Mouse (Mus musculus): Measurements from ENCODE around the gene Kcnk1. TPM values are rescaled to one million over a fixed set of nuclear protein-coding genes. Genes with fewer than 3 reads are reported as not detected.

Kcnk1 gene
- polyA plus RNA-seq, 1 experiment from 2014 or later: 66.5 TPM

GRCm38 (mm10) chr8:125971336-125971735, 23.6 kb upstream of the Kcnk1 start:
- no peak overlapping the region for H3K9ac ChIP-seq (ENCODE audit: low read depth, low read length)
- H3K4me2 ChIP-seq (ENCODE audit: low read length): no peak overlapping the region
- WGBS: 23% methylated on average over 3 of the region's 3 CpGs
- H3K4me3 ChIP-seq (replicated peaks; ENCODE audit: low read depth, low read length): no peak overlapping the region
- DNase-seq (ENCODE audit: low spot score) (peak; percentile 64), ATAC-seq (replicated peaks; ENCODE audit: low FRiP score, low read depth) (no peak)
- H3K9me3 ChIP-seq (replicated peaks; ENCODE audit: low read length): no peaks in the 10 kb centered on the region
- no peaks in the 10 kb centered on the region for H3K27me3 ChIP-seq (ENCODE audit: insufficient read depth, low read length)
- no peak for TF ChIP-seq CTCF (IDR thresholded peaks at IDR 0.05; ENCODE audit: low read depth)
- H3K36me3 ChIP-seq (ENCODE audit: insufficient read depth, low read length): no peaks in the 10 kb centered on the region
- H3K4me1 ChIP-seq (replicated peaks; ENCODE audit: insufficient read depth, low read length): no peaks in the 10 kb centered on the region
- no peak overlapping the region for H3K27ac ChIP-seq

- DNase-seq (ENCODE audit: low spot score): no peak
- no peak for ATAC-seq (replicated peaks; ENCODE audit: low FRiP score, low read depth)
- Histone ChIP-seq H3K4me2 (ENCODE audit: low read length) (no peak overlapping the region), H3K4me1 (replicated peaks; ENCODE audit: insufficient read depth, low read length) (no peaks in the 10 kb centered on the region), H3K9me3 (replicated peaks; ENCODE audit: low read length) (no peaks in the 10 kb centered on the region), H3K27me3 (ENCODE audit: insufficient read depth, low read length) (no peaks in the 10 kb centered on the region), H3K4me3 (replicated peaks; ENCODE audit: low read depth, low read length) (no peak overlapping the region), H3K27ac (no peak overlapping the region), H3K9ac (ENCODE audit: low read depth, low read length) (no peak overlapping the region), H3K36me3 (ENCODE audit: insufficient read depth, low read length) (no peaks in the 10 kb centered on the region)
- 76% methylated on average over 4 of the region's 4 CpGs for whole genome bisulfite sequencing
- no peak for TF ChIP-seq CTCF (IDR thresholded peaks at IDR 0.05; ENCODE audit: low read depth)
These were observed 19.0 kb upstream of the Kcnk1 start for GRCm38 (mm10) chr8:125975981-125976380.

GRCm38 (mm10) chr8:125980826-125981225, 14.1 kb upstream of the Kcnk1 start:
- no peaks in the 10 kb centered on the region for H3K9me3 ChIP-seq (replicated peaks; ENCODE audit: low read length)
- no peaks in the 10 kb centered on the region for H3K27me3 ChIP-seq (ENCODE audit: insufficient read depth, low read length)
- 27% methylated on average over 6 of the region's 6 CpGs for WGBS
- H3K4me1 ChIP-seq (replicated peaks; ENCODE audit: insufficient read depth, low read length): no peaks in the 10 kb centered on the region
- no peak for TF ChIP-seq CTCF (IDR thresholded peaks at IDR 0.05; ENCODE audit: low read depth)
- H3K9ac ChIP-seq (ENCODE audit: low read depth, low read length): no peak overlapping the region
- no peak overlapping the region for H3K27ac ChIP-seq
- H3K4me2 ChIP-seq (ENCODE audit: low read length): no peak overlapping the region
- H3K4me3 ChIP-seq (replicated peaks; ENCODE audit: low read depth, low read length): no peak overlapping the region
- no peaks in the 10 kb centered on the region for H3K36me3 ChIP-seq (ENCODE audit: insufficient read depth, low read length)
- DNase-seq (ENCODE audit: low spot score): peak; percentile 22
- ATAC-seq (replicated peaks; ENCODE audit: low FRiP score, low read depth): no peak

- no peak overlapping the region for H3K9ac ChIP-seq (ENCODE audit: low read depth, low read length)
- no peaks in the 10 kb centered on the region for H3K4me1 ChIP-seq (replicated peaks; ENCODE audit: insufficient read depth, low read length)
- H3K36me3 ChIP-seq (ENCODE audit: insufficient read depth, low read length): no peaks in the 10 kb centered on the region
- no peak for TF ChIP-seq CTCF (IDR thresholded peaks at IDR 0.05; ENCODE audit: low read depth)
- 65% methylated on average over 3 of the region's 3 CpGs for WGBS
- no peak overlapping the region for H3K4me2 ChIP-seq (ENCODE audit: low read length)
- H3K9me3 ChIP-seq (replicated peaks; ENCODE audit: low read length): no peaks in the 10 kb centered on the region
- DNase-seq (ENCODE audit: low spot score) (no peak), ATAC-seq (replicated peaks; ENCODE audit: low FRiP score, low read depth) (no peak)
- H3K27me3 ChIP-seq (ENCODE audit: insufficient read depth, low read length): no peaks in the 10 kb centered on the region
- no peak overlapping the region for H3K4me3 ChIP-seq (replicated peaks; ENCODE audit: low read depth, low read length)
- H3K27ac ChIP-seq: no peak overlapping the region
These were observed 11.5 kb upstream of the Kcnk1 start for GRCm38 (mm10) chr8:125983515-125983914.

GRCm38 (mm10) chr8:125984140-125984539, 10.8 kb upstream of the Kcnk1 start:
- Histone ChIP-seq H3K4me2 (ENCODE audit: low read length) (no peak overlapping the region), H3K27ac (no peak overlapping the region), H3K9ac (ENCODE audit: low read depth, low read length) (no peak overlapping the region), H3K9me3 (replicated peaks; ENCODE audit: low read length) (no peaks in the 10 kb centered on the region), H3K27me3 (ENCODE audit: insufficient read depth, low read length) (no peaks in the 10 kb centered on the region), H3K36me3 (ENCODE audit: insufficient read depth, low read length) (no peaks in the 10 kb centered on the region), H3K4me3 (replicated peaks; ENCODE audit: low read depth, low read length) (no peak overlapping the region), H3K4me1 (replicated peaks; ENCODE audit: insufficient read depth, low read length) (no peaks in the 10 kb centered on the region)
- no peak for TF ChIP-seq CTCF (IDR thresholded peaks at IDR 0.05; ENCODE audit: low read depth)
- DNase-seq (ENCODE audit: low spot score) (no peak), ATAC-seq (replicated peaks; ENCODE audit: low FRiP score, low read depth) (no peak)
- 96% methylated on average over 4 of the region's 4 CpGs for WGBS

- H3K9me3 ChIP-seq (replicated peaks; ENCODE audit: low read length): no peaks in the 10 kb centered on the region
- WGBS: 97% methylated on average over 2 of the region's 2 CpGs
- no peaks in the 10 kb centered on the region for H3K36me3 ChIP-seq (ENCODE audit: insufficient read depth, low read length)
- TF ChIP-seq CTCF (IDR thresholded peaks at IDR 0.05; ENCODE audit: low read depth): no peak
- no peaks in the 10 kb centered on the region for H3K4me1 ChIP-seq (replicated peaks; ENCODE audit: insufficient read depth, low read length)
- no peaks in the 10 kb centered on the region for H3K27me3 ChIP-seq (ENCODE audit: insufficient read depth, low read length)
- no peak overlapping the region for H3K27ac ChIP-seq
- H3K4me3 ChIP-seq (replicated peaks; ENCODE audit: low read depth, low read length): no peak overlapping the region
- no peak for DNase-seq (ENCODE audit: low spot score)
- no peak overlapping the region for H3K9ac ChIP-seq (ENCODE audit: low read depth, low read length)
- ATAC-seq (replicated peaks; ENCODE audit: low FRiP score, low read depth): no peak
- H3K4me2 ChIP-seq (ENCODE audit: low read length): no peak overlapping the region
These were observed 9.6 kb upstream of the Kcnk1 start for GRCm38 (mm10) chr8:125985364-125985763.

GRCm38 (mm10) chr8:125986999-125987589, 7.9 kb upstream of the Kcnk1 start:
- Histone ChIP-seq H3K27me3 (ENCODE audit: insufficient read depth, low read length) (no peaks in the 10 kb centered on the region), H3K27ac (peak overlapping the region; percentile 34; the same call in 1 of the 2 replicates), H3K4me3 (replicated peaks; ENCODE audit: low read depth, low read length) (no peak overlapping the region), H3K36me3 (ENCODE audit: insufficient read depth, low read length) (no peaks in the 10 kb centered on the region), H3K4me2 (ENCODE audit: low read length) (no peak overlapping the region), H3K9ac (ENCODE audit: low read depth, low read length) (no peak overlapping the region), H3K4me1 (replicated peaks; ENCODE audit: insufficient read depth, low read length) (no peaks in the 10 kb centered on the region), H3K9me3 (replicated peaks; ENCODE audit: low read length) (no peaks in the 10 kb centered on the region)
- TF ChIP-seq CTCF (IDR thresholded peaks at IDR 0.05; ENCODE audit: low read depth): no peak
- WGBS: 43% methylated on average over 6 of the region's 6 CpGs
- no peak for ATAC-seq (replicated peaks; ENCODE audit: low FRiP score, low read depth)
- no peak for DNase-seq (ENCODE audit: low spot score)

All from kidney, postnatal 0 days (tissue).